Comparison of ENCODE assay signal across 8 mouse cellular contexts in the genomic region with DNA sequence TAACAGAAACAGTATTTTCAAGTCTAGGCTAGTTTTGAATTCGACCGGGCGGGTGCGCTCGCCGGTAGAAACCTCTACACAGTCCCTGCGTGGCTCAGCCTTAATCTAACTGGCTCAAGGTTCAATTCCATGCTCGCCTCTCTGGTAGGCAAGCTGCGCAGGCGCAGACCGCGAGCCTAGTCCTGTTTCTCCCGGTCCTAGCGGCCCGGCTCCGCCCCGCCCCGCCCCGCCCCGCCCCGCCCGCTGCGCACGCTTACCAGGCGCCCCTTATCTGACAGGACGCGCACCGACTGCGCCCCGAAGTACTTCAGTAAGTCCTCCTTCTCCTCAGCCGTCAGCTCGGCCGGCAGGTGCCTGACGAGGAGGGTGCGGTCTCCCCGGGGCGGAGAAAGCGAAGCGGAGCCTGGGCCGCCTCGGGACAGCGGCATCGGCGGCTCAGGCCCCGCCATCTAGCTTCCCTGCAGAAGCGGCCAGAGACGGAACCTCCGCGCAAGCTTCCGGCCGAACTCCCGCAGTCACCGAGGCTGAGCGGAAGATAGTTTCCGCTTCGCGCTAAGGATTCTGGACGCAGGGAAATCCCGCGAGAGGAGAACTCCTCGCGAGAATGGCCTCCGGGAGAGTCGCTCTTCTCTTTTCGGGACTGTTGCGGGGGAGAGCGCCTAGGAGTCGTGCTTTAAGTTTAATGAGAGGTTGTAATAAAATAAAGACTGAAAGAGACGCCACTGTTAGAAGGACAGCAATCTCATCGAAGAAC. TPM values are rescaled to one million over a fixed set of nuclear protein-coding genes. Genes with fewer than 3 reads are reported as not detected.
DNase-seq lines count a peak whose midpoint lies in the region; ATAC-seq lines count a peak whose summit lies in the region.

Gene Rnpc3 (minus strand): TSS at position 544 of the 754 bp plus-strand sequence.

- H3K27ac ChIP-seq in hindbrain, embryonic 14.5 days = peak within 1 kb of the TSS; percentile 98

- H3K4me1 ChIP-seq in hindbrain, embryonic 14.5 days (replicated peaks; ENCODE audit: control insufficient read depth, insufficient read depth, low read length) = peaks cover 12% of the 10 kb centered on the region

- H3K4me2 ChIP-seq in hindbrain, embryonic 14.5 days (replicated peaks) = peak within 1 kb of the TSS; percentile 73

- WGBS in hindbrain, embryonic 14.5 days = under 1% methylated on average over 69 of the region's 70 CpGs

- H3K27me3 ChIP-seq in hindbrain, embryonic 14.5 days (ENCODE audit: control insufficient read depth, insufficient read depth, low read length) = no peaks in the 10 kb centered on the region

- H3K4me3 ChIP-seq in hindbrain, embryonic 14.5 days (replicated peaks; ENCODE audit: low read length) = peak within 1 kb of the TSS; percentile 64

- peaks cover 15% of the 10 kb centered on the region for H3K36me3 ChIP-seq in hindbrain, embryonic 14.5 days (replicated peaks; ENCODE audit: control insufficient read depth, insufficient read depth)

- H3K9me3 ChIP-seq in hindbrain, embryonic 14.5 days (ENCODE audit: control insufficient read depth, low read length) = no peaks in the 10 kb centered on the region

- peak; percentile 98 for ATAC-seq in hindbrain, embryonic 14.5 days (ENCODE audit: low FRiP score)

- H3K9ac ChIP-seq in hindbrain, embryonic 14.5 days = peak within 1 kb of the TSS; percentile 66

- peak; percentile 97 for DNase-seq in R1 (ENCODE audit: low read depth, low spot score)
- DNase-seq in cerebellum, postnatal 25 days = peak; percentile 98 to 99
- peak; percentile 94 for DNase-seq in frontal cortex, postnatal 25 days (ENCODE audit: low spot score in 2 of 2)
- DNase-seq in hindbrain, embryonic 14.5 days (ENCODE audit: low spot score) = peak; percentile 100
- peak; percentile 94 for DNase-seq in layer of hippocampus, postnatal 36 days
- peak; percentile 97 for DNase-seq in lung, postnatal 36 days
- DNase-seq in retina, postnatal 1 day = peak; percentile 98
- peak; percentile 91 to 92 for DNase-seq in urinary bladder, adult 18-20 months (ENCODE audit: low spot score in 2 of 2)

RNA-seq across cellular contexts. Expression of gene Rnpc3, which starts in this region (rescaled TPM):
- 57.4 and 59.1 TPM in 2 replicates for polyA plus RNA-seq in hindbrain, embryonic 14.5 days (2014; fragmentation: Nextera tagmentation; extraction: Ambion mirVana)
- total RNA-seq in layer of hippocampus, postnatal 36 days (2021) = 10 to 100 TPM; 29.8 TPM

Comparison
In these comparisons a context has a peak if more than half of its experiments do, and no peak if none do; other contexts are left out.
1. Peak in every context shown above with its lines: DNase-seq, ATAC-seq, H3K4me3 ChIP-seq and H3K27ac ChIP-seq.